Mouse (Mus musculus) left cerebral cortex, adult 9 months (tissue): ENCODE data around the gene Esam.

Experiments
- DNase-seq, 2 experiments: peaks; one replicate each; pipeline ENCODE4 v3.0.0; 2022; ENCODE audit warnings: low spot score in 2 of 2

Esam gene

DNA sequence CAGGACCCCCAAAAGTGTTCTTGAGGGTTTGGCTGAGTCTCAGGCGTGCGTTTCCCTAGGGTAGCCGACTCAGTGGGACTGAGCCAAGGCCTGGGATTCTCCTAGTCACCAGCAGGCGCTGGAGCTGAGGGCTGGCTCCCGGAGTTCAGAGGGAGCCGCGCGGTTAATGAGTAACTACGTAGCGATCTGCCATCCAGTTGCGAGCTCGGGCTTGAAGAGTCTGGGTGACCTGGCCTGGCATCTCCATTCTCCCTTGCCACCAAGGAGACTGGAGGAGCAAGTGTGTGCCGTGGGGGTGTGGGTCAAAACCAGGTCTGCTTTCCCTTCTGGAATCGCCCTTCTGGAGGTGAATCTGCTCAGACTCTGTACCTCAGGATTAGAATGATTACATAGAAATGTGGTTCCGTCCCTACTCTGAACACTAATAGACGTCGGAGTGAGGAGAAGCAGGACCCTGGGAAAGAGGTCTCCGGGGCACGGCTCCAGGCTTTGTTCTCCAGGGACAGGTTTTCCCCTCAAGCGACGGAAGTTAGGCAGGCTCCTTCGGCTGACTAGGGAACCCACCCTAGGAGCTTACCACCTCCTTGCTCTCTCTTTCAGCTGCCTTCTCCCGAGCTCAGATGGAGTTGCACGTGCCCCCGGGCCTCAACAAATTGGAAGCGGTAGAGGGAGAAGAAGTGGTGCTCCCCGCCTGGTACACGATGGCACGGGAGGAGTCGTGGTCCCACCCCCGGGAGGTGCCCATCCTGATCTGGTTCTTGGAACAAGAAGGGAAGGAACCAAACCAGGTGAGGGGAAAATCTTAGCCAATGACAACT is 3.2 kb downstream of the Esam start:
- no peak for DNase-seq

DNA sequence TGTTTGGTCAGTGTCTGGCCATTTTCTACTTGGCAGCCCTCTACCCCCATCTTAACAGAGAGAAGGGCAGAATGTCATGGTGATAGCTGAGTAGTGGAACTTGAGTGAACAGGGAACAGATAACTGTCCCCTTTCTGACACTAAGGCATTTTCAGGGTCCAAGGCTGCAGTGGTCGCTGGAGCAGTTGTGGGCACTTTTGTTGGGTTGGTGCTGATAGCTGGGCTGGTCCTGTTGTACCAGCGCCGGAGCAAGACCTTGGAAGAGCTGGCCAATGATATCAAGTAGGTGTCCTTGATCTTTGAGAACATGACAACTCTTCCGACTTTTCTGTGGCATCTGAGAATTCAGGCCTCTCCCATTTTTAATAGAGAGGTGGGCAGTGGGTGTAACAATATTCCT is 9.0 kb downstream of the Esam start:
- DNase-seq: no peak

DNA sequence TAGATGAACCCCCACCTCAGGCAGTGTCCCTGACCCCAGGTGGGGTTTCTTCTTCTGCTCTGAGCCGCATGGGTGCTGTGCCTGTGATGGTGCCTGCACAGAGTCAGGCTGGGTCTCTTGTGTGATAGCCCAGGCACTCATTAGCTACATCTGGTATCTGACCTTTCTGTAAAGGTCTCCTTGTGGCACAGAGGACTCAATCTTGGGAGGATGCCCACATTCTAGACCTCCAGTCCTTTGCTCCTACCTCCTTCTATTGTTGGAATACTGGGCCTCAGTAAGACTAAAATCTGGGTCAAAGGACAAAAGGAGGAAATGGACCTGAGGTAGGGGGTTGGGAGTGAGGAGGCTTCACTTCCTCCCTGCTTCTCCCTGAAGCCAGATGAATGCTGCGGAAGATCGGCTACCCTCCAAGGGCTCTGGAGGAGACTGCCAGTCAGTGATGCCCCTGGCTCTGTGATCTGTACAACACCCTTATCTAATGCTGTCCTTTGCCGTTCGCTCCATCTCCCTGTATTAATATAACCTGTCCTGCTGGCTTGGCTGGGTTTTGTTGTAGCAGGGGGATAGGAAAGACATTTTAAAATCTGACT is 9.9 kb downstream of the Esam start:
- no peak for DNase-seq

DNA sequence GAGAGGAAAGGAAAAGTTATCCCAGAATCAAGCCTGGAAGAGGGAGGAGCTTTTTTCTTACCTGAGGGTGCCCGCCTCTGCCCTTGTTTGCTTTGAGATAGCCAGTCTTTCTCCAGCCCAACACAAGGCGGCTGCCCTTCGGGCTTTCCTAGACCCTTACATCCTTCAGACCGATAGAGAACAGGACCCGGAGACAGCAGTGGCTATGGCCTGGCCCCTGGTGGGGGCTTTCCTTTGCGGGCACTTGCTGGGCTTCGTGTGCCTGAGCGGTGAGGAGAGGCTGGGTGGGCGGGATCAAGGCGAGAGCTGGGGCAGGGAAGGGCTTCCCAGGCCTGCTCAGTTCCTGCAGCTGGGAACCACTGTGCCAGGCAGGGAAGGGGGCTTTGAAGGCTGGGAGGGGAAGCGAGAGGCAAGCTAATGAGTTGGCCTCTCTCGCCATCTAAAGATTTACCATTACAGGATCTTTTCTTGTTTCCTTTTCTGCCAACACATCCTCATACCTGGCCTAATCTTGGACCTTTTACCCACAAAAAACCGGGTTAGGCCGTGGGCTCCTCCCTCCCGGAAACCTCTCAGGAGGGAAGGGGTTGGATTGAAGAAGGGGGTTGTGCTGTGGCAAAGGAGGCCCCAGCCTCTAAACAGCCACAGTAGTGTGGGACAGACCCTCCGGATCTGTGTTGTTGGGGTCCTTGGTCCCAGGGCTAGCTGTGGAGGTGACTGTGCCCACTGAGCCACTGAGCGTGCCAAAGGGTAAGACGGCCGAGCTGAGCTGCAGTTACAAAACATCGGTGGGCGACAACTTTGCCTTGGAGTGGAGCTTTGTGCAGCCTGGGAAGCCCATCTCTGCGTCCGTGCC is 11.5 kb downstream of the Esam start, which contains the start of gene Vsig2:
Gene Vsig2, plus strand, starts transcription at position 86 of the 856 bp plus-strand sequence.
- no peak for DNase-seq

GRCm38 (mm10) chr9:37540226-37540625 is 12.3 kb downstream of the Esam start:
- no peak for DNase-seq

- no peak for DNase-seq
These were observed 13.1 kb downstream of the Esam start for GRCm38 (mm10) chr9:37540701-37541575.

GRCm38 (mm10) chr9:37541851-37542642 is 14.2 kb downstream of the Esam start:
- no peak for DNase-seq

DNA sequence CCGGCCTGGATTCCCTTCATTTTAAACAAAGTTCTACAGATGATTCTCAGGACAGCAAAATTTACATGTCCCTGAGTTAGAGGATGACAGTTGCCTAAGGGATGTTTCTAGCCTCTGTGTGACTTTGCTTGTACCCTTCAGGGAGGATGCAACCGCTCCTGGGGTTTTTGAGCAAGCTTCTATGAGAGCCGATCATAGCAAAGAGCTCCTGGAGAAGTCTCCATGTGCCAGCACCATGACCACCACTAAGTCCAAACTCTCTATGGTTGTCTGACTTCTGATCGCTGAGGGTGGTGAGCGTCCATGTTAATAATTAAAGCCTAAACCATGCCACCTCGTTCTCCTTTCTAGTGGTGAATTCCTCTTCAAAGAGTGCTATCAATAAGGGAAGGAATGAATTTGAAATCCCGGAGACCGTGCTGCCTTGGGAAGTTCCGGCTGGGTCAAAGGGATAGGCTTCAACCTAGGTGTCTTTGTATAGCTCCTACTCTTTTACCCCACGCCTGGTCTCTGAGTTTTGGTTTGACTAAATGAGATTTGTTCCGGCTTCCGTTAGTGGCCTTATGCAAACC is 16.1 kb downstream of the Esam start:
- no peak for DNase-seq

GRCm38 (mm10) chr9:37544447-37545165 is 16.7 kb downstream of the Esam start:
- DNase-seq: peak in 1 of 2 experiments; percentile 84

DNA sequence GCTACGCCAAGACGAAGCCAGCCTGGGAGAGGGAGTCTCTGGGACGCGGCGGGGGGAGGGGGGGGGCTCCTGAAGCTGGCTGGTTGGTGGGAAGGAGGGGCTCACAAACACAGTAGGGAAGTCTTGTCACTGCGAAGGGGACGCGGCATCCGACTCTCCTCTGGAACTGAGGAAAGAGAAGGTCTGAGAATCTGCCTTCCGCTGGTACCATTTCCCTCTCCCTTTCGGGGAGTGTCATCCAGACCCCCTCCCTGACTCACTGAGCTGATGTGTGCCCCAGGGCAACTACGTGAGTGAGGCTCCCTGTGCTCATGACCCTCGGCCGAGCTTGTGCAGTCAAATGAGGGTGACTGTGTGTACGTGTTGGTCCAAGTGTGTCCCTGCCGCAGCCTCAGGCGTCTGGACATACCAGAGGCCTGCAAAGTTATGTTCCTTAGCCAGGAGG is 17.3 kb downstream of the Esam start:
- no peak for DNase-seq

- DNase-seq: no peak
These were observed 18.1 kb downstream of the Esam start for GRCm38 (mm10) chr9:37545847-37546452.

- no peak for DNase-seq
These were observed 19.0 kb downstream of the Esam start for GRCm38 (mm10) chr9:37546889-37547288.

- no peak for DNase-seq
These were observed 22.6 kb downstream of the Esam start for GRCm38 (mm10) chr9:37550435-37550834.

- no peak for DNase-seq
These were observed 24.1 kb downstream of the Esam start for GRCm38 (mm10) chr9:37551751-37552531.

DNA sequence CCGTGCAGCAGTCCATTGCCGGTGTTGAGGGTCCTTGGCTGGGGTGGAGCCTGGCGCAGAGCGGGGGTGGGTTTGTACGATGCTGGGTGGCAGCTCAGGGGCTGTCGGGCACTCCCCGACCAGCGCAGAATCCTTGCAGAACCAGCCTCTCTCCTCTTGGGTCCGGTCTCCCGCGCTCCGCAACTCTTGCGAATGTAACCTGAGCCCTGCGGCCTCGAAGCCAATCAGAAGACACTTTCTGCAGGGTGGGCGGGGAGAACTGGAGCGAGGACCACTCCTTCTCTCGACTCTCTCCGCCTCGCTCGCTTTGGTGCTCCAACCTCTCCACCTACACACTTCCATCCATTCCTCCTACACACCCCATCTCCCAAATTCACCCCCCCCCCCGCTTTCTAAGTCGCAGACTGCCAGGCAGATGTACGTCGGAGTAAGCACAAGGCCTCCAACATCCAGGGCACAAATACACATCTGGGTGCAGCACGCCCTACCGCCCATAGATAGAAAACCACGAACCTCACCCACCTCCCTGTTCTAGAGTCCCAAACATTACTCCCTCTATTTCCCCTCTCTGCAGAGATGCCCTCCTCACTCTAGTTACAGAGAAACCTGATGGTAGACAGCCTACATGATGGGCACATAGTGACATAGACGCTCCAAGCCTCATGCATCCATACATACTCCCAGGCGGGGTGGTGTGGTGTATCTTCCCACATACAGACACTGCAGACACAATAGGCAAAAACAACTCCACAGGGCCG is 24.8 kb downstream of the Esam start, which contains the start of gene Nrgn:
Gene Nrgn, minus strand, starts transcription at position 369 of the 758 bp plus-strand sequence.
- DNase-seq: peak; percentile 71 to 91

- no peak for DNase-seq
These were observed 26.4 kb downstream of the Esam start for GRCm38 (mm10) chr9:37554279-37554678.
